Mouse (Mus musculus) myocyte (in vitro differentiated cells): Measurements from ENCODE around the gene Klrb1b.

Experiments
- E2F4 ChIP-seq: IDR thresholded peaks from one replicate; pipeline ENCODE4 v1.6.1; 2011; ENCODE audit warnings: mild to moderate bottlenecking, control low read depth, moderate library complexity; ENCODE audit not compliant: insufficient read depth
- MAX ChIP-seq: IDR thresholded peaks from one replicate; pipeline ENCODE4 v1.6.1; 2011; ENCODE audit warnings: low read depth, mild to moderate bottlenecking, control low read depth
- POLR2A ChIP-seq: IDR thresholded peaks from one replicate; pipeline ENCODE4 v1.6.1; 2011; ENCODE audit warnings: low read depth, mild to moderate bottlenecking, control low read depth, moderate library complexity; ENCODE audit not compliant: insufficient read length
- POLR2AphosphoS2 ChIP-seq: IDR thresholded peaks from one replicate; pipeline ENCODE4 v1.6.1; 2011; ENCODE audit warnings: low read depth, control low read depth; ENCODE audit not compliant: insufficient read length
- SRF ChIP-seq: IDR thresholded peaks from one replicate; pipeline ENCODE4 v1.6.1; 2011; ENCODE audit warnings: low read depth; ENCODE audit not compliant: control insufficient read depth, insufficient read length
- TCF12 ChIP-seq: IDR thresholded peaks from one replicate; pipeline ENCODE4 v1.6.1; 2011; ENCODE audit warnings: mild to moderate bottlenecking, control low read depth; ENCODE audit not compliant: poor library complexity, insufficient read depth, severe bottlenecking
- USF1 ChIP-seq: IDR thresholded peaks from one replicate; pipeline ENCODE4 v1.6.1; 2011; ENCODE audit warnings: low read depth, mild to moderate bottlenecking, control low read depth, moderate library complexity

GRCm38 (mm10) chr6:128850671-128851070 lies 24.5 kb upstream of the Klrb1b start:
- TF ChIP-seq MAX = no peak
- TF ChIP-seq USF1 = no peak
- no peak for TF ChIP-seq POLR2AphosphoS2
- no peak for TF ChIP-seq E2F4
- no peak for TF ChIP-seq POLR2A
- TF ChIP-seq TCF12 = no peak
- TF ChIP-seq SRF = no peak
